Mouse (Mus musculus) erythroblast, embryonic 14.5 days (primary cell): Measurements from ENCODE around the gene Fignl2. TPM values are rescaled to one million over a fixed set of nuclear protein-coding genes. Genes with fewer than 3 reads are reported as not detected.
"Not testable (repeated sequence)": the region's sequence is repeated elsewhere in the genome, so short reads cannot be mapped to it uniquely, and the experiment has no call there.

Experiments used
- H3K27me3 ChIP-seq: 2 replicates; pipeline ENCODE4 v1.6.1; 2012; ENCODE audit warnings: inconsistent platforms; ENCODE audit not compliant: control insufficient read depth
- H3K36me3 ChIP-seq: 2 replicates; pipeline ENCODE4 v1.6.1; 2012; ENCODE audit warnings: mild to moderate bottlenecking, inconsistent platforms; ENCODE audit not compliant: control insufficient read depth
- H3K4me1 ChIP-seq: 2 replicates; pipeline ENCODE4 v1.6.1; 2012; ENCODE audit warnings: inconsistent platforms; ENCODE audit not compliant: control insufficient read depth
- H3K4me3 ChIP-seq: replicated peaks from 2 replicates; pipeline ENCODE3; 2012; ENCODE audit warnings: moderate library complexity, mild to moderate bottlenecking, inconsistent platforms
- H3K9me3 ChIP-seq: 2 replicates; pipeline ENCODE4 v1.6.1; 2012; ENCODE audit warnings: low read length, inconsistent platforms, mixed read lengths; ENCODE audit not compliant: control insufficient read depth
- GATA1 ChIP-seq: IDR thresholded peaks from 2 replicates; pipeline ENCODE4 v1.6.1; 2012; ENCODE audit warnings: low read length, inconsistent platforms, mixed read lengths
- TAL1 ChIP-seq: IDR thresholded peaks from 3 replicates; pipeline ENCODE4 v1.6.1; 2012; ENCODE audit warnings: low read length, inconsistent platforms, mixed read lengths
- polyA plus RNA-seq: library from polyadenylated mRNA; stranded (reverse); fragments of >175 nt; gene quantifications from 2 replicates; pipeline ENCODE4 v1.2.3, GENCODE M21; 2012

Fignl2 gene
- not detected in 2 replicates for polyA plus RNA-seq

GRCm38 (mm10) chr15:101077813-101078730, at the start of gene Fignl2:
Gene Fignl2 (minus strand): TSS chr15:101078567.
- Histone ChIP-seq H3K4me1 (no peaks in the 10 kb centered on the region), H3K9me3 (no peaks in the 10 kb centered on the region), H3K36me3 (no peaks in the 10 kb centered on the region), H3K4me3 (peak within 1 kb of the TSS; percentile 48), H3K27me3 (peaks cover 48% of the 10 kb centered on the region)
- TF ChIP-seq GATA1: no peak
- no peak for TF ChIP-seq TAL1

DNA sequence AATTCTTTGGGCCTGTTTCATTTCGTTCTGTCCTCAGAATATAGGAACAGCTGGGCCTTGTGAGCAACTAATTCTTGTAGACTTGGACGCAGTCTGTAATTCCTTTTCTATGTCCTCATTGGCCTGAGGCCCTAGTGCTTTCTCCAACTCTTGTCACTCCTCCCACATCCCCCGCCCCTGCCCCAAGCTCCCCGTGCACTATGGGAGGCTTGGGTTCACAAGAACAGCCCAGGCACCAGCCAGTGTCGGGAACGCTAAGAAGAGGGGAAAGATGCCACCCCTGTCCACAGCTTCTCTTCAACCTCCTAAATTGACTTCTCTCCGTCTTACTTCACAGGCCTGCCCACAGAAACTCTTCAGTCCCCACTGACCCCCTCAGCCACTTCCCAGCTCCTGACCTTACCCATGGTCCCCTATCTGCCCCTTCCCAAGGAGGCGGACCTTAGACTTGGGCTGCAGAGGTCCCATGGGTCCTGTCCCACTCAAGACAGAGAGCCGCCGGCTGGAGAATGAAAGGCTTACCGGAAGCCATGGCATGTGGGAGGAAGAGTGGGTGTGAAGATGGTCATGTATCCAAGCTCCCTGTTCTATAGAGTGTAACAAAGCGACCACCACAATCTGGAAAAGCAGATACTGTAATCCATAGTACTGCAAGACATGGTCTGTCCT, 48.6 kb upstream of the Fignl2 start:
- Histone ChIP-seq H3K27me3 (peaks cover 50% of the 10 kb centered on the region), H3K36me3 (no peaks in the 10 kb centered on the region), H3K4me3 (no peak overlapping the region), H3K9me3 (peaks cover 4% of the 10 kb centered on the region; the same call in 1 of the 2 replicates), H3K4me1 (no peaks in the 10 kb centered on the region)
- TF ChIP-seq TAL1: no peak
- TF ChIP-seq GATA1: no peak

DNA sequence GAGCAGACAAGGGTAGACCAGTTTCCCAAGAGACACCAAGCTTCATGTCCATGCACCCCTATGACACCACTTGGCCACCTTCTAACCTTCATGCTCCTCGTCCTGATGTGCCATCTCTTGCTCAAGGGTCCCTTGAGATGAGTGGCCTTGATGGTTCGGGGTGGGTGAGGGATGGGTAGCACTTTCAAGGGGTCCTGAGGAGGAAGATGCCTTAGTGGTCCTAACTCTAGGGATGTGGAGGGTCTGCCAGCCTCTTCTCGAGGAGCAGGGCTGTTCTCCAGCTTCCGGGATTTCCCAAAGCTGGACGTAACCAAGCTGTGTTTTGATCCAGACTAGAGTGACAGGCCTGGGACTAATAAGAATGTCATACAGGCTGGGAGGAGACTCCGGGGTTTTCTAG, 47.2 kb upstream of the Fignl2 start:
- H3K9me3 ChIP-seq: peaks cover 4% of the 10 kb centered on the region; the same call in 1 of the 2 replicates
- no peak overlapping the region for H3K4me3 ChIP-seq
- H3K27me3 ChIP-seq: peaks cover 36% of the 10 kb centered on the region
- TF ChIP-seq TAL1 (no peak), GATA1 (no peak)
- H3K36me3 ChIP-seq: no peaks in the 10 kb centered on the region
- H3K4me1 ChIP-seq: no peaks in the 10 kb centered on the region

GRCm38 (mm10) chr15:101123202-101123601, 44.8 kb upstream of the Fignl2 start:
- H3K4me3 ChIP-seq: no peak overlapping the region
- no peaks in the 10 kb centered on the region for H3K36me3 ChIP-seq
- no peaks in the 10 kb centered on the region for H3K4me1 ChIP-seq
- TF ChIP-seq TAL1 (no peak), GATA1 (no peak)
- H3K9me3 ChIP-seq: peaks cover 4% of the 10 kb centered on the region; the same call in 1 of the 2 replicates
- H3K27me3 ChIP-seq: peaks cover 14% of the 10 kb centered on the region

DNA sequence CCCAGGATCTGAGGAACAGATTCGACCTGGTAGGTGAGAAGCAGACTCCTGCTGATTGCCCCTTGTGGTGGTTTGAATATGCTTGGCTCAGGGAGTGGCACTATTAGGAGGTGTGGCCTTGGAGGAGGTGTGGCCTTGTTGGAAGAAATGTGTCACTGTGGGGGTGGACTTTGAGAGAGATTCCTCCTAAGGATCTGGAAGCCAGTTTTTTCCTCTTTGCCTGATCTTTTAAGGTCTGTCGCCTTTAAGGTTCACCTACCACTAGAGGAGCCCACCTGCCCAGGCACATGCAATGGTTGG, 43.9 kb upstream of the Fignl2 start:
- no peaks in the 10 kb centered on the region for H3K4me1 ChIP-seq
- no peak overlapping the region for H3K4me3 ChIP-seq
- H3K9me3 ChIP-seq: peaks cover 4% of the 10 kb centered on the region; the same call in 1 of the 2 replicates
- peaks cover 5% of the 10 kb centered on the region for H3K27me3 ChIP-seq
- TF ChIP-seq TAL1 (no peak), GATA1 (no peak)
- H3K36me3 ChIP-seq: no peaks in the 10 kb centered on the region

DNA sequence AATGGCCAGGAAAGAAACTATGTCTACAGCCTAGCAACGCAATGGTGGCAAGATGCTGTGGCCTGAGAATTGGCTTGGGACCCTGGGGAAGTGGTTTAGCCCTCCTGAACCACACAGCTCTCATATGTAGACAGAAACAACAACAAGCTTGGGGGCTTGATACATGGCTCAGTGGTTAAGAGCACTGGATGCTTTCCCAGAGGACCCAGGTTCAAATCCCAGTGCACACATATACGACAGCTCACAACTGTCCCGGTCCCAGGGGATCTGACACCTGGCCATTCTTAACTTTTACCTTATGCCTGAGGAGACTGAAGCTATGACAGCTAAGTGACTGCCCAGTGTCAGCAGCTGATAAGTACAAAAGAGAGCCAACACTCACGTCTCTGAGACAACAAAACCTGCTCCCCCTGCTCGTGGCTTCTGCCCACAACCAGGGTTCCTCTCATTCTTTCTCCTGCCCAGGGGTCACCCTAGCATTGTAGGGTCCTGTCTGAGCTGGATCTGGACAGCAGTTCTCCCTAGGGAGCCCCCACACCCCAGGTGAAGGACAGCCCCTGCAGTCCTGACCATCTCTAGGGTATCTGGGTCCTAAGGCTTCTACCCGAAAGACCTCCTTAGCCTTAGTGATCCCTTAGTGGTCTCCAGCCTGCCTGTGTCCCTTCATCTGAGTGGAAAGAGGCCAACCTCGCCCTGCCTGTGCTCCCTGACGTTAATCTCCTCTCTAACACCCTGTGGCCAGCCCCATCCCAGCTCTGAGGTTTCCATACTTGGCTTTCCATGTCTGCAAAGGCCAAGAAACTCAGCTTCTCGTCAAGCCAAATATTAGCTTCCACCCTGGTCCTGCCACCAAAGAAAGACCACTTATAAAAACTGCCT, 43.3 kb upstream of the Fignl2 start:
- Histone ChIP-seq H3K4me3 (no peak overlapping the region), H3K4me1 (no peaks in the 10 kb centered on the region), H3K36me3 (no peaks in the 10 kb centered on the region), H3K9me3 (peaks cover 4% of the 10 kb centered on the region; the same call in 1 of the 2 replicates), H3K27me3 (peaks cover 2% of the 10 kb centered on the region)
- TF ChIP-seq TAL1 (no peak), GATA1 (no peak)

DNA sequence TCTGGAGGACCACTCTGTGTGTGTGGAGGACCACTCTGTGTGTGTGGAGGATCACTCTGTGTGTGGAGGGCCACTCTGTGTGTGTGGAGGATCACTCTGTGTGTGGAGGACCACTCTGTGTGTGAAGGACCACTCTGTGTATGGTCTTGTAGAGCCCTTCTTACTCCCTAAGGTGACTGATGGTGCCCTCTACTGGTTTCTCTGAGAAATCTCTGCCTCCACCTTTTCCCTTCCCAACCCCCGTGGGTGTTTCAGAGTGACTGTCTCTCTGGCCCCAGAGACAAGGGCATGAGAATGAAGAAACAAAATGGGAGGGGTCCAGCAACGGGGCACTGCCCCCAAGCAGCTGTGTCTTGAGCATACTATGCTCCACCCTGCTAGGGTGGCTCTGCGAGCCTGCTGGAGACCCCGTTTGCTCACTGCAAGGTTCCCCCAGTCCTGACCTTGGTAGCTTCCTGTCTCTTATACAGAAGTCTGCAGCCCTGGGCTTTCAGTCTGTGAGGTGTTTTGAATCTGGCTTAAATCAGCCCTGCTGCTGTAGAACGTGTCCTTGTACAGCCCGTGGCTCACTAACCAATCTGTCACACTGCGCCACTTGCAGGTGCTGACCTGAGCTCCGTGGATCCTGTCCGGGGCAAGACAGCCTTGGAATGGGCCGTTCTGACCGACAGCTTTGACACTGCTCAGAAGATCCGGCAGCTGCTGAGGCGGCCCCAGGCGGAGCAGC, 40.2 kb upstream of the Fignl2 start:
- Histone ChIP-seq H3K4me1 (no peaks in the 10 kb centered on the region), H3K27me3 (no peaks in the 10 kb centered on the region), H3K4me3 (no peak overlapping the region), H3K36me3 (no peaks in the 10 kb centered on the region), H3K9me3 (peaks cover 3% of the 10 kb centered on the region; the same call in 1 of the 2 replicates)
- TF ChIP-seq GATA1: no peak
- no peak for TF ChIP-seq TAL1

- H3K4me3 ChIP-seq: no peak within 1 kb of the TSS
- H3K36me3 ChIP-seq: no peaks in the 10 kb centered on the region
- H3K4me1 ChIP-seq: no peaks in the 10 kb centered on the region
- TF ChIP-seq TAL1 (no peak), GATA1 (no peak)
- peaks cover 3% of the 10 kb centered on the region; the same call in 1 of the 2 replicates for H3K9me3 ChIP-seq
- no peaks in the 10 kb centered on the region for H3K27me3 ChIP-seq
These were observed 37.2 kb upstream of the Fignl2 start, which contains the start of gene Ankrd33 for GRCm38 (mm10) chr15:101115511-101116110. Gene Ankrd33 (plus strand): TSS chr15:101115755.

DNA sequence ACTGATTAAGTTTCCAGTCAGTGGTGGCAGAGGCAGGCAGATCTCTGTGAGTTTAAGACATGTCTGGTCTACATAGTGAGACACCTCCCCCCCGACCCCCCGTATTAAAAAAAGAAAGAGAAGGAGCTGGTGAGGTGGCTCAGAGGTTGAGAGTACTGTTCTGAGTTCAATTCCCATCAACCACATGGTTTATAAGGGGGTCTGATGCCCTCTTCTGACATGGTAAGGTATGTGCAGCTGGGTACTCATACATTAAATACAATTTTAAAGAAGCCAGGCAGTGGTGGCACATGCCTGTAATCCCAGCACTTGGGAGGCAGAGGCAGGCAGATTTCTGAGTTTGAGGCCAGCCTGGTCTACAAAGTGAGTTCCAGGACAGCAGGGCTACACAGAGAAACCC, 35.4 kb upstream of the Fignl2 start:
- H3K27me3 ChIP-seq, H3K36me3 ChIP-seq, H3K9me3 ChIP-seq, H3K4me1 ChIP-seq, H3K4me3 ChIP-seq: not testable (repeated sequence)
